Mouse (Mus musculus) kidney, postnatal 4 days (tissue): Measurements from ENCODE around the gene Atg13.
"Not testable (repeated sequence)": the region's sequence is repeated elsewhere in the genome, so short reads cannot be mapped to it uniquely, and the experiment has no call there.

ENCODE experiments used
- DNase-seq, 2 experiments: peaks; one replicate each; pipeline ENCODE4 v3.0.0; 2021; ENCODE audit warnings: mixed read lengths in 2 of 2

Atg13 gene

GRCm38 (mm10) chr2:91710272-91711234 lies at the start of gene Atg13, which contains the start of gene Harbi1:
TSS of gene Atg13 (minus strand) at chr2:91710576.
TSS of gene Harbi1 (plus strand) at chr2:91710852.
- peak; percentile 95 to 96 for DNase-seq

GRCm38 (mm10) chr2:91749811-91750261 lies 39.5 kb upstream of the Atg13 start:
- peak; percentile 14 to 28 for DNase-seq

GRCm38 (mm10) chr2:91744686-91745085 lies 34.3 kb upstream of the Atg13 start:
- no peak for DNase-seq

GRCm38 (mm10) chr2:91739586-91739985 lies 29.2 kb upstream of the Atg13 start:
- DNase-seq, result no peak

GRCm38 (mm10) chr2:91735221-91735620 lies 24.8 kb upstream of the Atg13 start:
- DNase-seq, result no peak

GRCm38 (mm10) chr2:91729971-91730821 lies 19.8 kb upstream of the Atg13 start, which contains the start of gene Ambra1:
TSS of gene Ambra1 (plus strand) at chr2:91730134.
- DNase-seq, result peak; percentile 86 to 92

GRCm38 (mm10) chr2:91729571-91729970 lies 19.2 kb upstream of the Atg13 start:
- no peak for DNase-seq

- no peak for DNase-seq
Observed at GRCm38 (mm10) chr2:91727011-91727410, 16.6 kb upstream of the Atg13 start.

- not testable (repeated sequence) for DNase-seq
Observed at GRCm38 (mm10) chr2:91725476-91725875, 15.1 kb upstream of the Atg13 start.

GRCm38 (mm10) chr2:91724716-91725115 lies 14.3 kb upstream of the Atg13 start:
- no peak for DNase-seq

- no peak for DNase-seq
Observed at GRCm38 (mm10) chr2:91723951-91724350, 13.6 kb upstream of the Atg13 start.

- no peak for DNase-seq
Observed at GRCm38 (mm10) chr2:91723382-91723781, 13.0 kb upstream of the Atg13 start.

- DNase-seq, result peak in 1 of 2 experiments; percentile 23
Observed at GRCm38 (mm10) chr2:91718276-91718675, 7.9 kb upstream of the Atg13 start.

- no peak for DNase-seq
Observed at GRCm38 (mm10) chr2:91714921-91715320, 4.5 kb upstream of the Atg13 start.

- no peak for DNase-seq
Observed at GRCm38 (mm10) chr2:91711256-91711925, 1.0 kb upstream of the Atg13 start.

GRCm38 (mm10) chr2:91708361-91708760 lies 2.0 kb downstream of the Atg13 start:
- no peak for DNase-seq

- no peak for DNase-seq
Observed at GRCm38 (mm10) chr2:91706456-91706855, 3.9 kb downstream of the Atg13 start.

GRCm38 (mm10) chr2:91705736-91706135 lies 4.6 kb downstream of the Atg13 start:
- no peak for DNase-seq

- DNase-seq, result no peak
Observed at GRCm38 (mm10) chr2:91701366-91701765, 9.0 kb downstream of the Atg13 start.

GRCm38 (mm10) chr2:91699225-91699624 lies 11.2 kb downstream of the Atg13 start:
- DNase-seq, result no peak

GRCm38 (mm10) chr2:91696225-91696590 lies 14.2 kb downstream of the Atg13 start:
- DNase-seq, result no peak

- no peak for DNase-seq
Observed at GRCm38 (mm10) chr2:91695436-91696224, 14.7 kb downstream of the Atg13 start.
